Mouse (Mus musculus) WW6 (cell line): Measurements from ENCODE around the gene Acads.
"Not testable (repeated sequence)": the region's sequence is repeated elsewhere in the genome, so short reads cannot be mapped to it uniquely, and the experiment has no call there.

Experiments used
- DNase-seq: peaks from one replicate; pipeline ENCODE4 v3.0.0-alpha.2; 2013; ENCODE audit warnings: low read depth, low spot score

The Acads gene

GRCm38 (mm10) chr5:115125211-115125871, 6.2 kb upstream of the Acads start:
- no peak for DNase-seq

- DNase-seq: no peak
These were observed 5.5 kb upstream of the Acads start for GRCm38 (mm10) chr5:115124690-115125089.

- DNase-seq: no peak
These were observed 1.8 kb upstream of the Acads start for GRCm38 (mm10) chr5:115120978-115121377.

- no peak for DNase-seq
These were observed 1.7 kb downstream of the Acads start for GRCm38 (mm10) chr5:115117467-115117866.

GRCm38 (mm10) chr5:115116426-115116825, 2.7 kb downstream of the Acads start:
- DNase-seq: no peak

GRCm38 (mm10) chr5:115114501-115114900, 4.6 kb downstream of the Acads start:
- no peak for DNase-seq

GRCm38 (mm10) chr5:115113244-115113643, 5.9 kb downstream of the Acads start:
- no peak for DNase-seq

- no peak for DNase-seq
These were observed 8.0 kb downstream of the Acads start for GRCm38 (mm10) chr5:115111156-115111555.

- DNase-seq: not testable (repeated sequence)
These were observed 15.9 kb downstream of the Acads start for GRCm38 (mm10) chr5:115103253-115103652.

- DNase-seq: no peak
These were observed 16.9 kb downstream of the Acads start for GRCm38 (mm10) chr5:115102231-115102630.

GRCm38 (mm10) chr5:115100473-115100872, 18.7 kb downstream of the Acads start:
- DNase-seq: no peak

GRCm38 (mm10) chr5:115099991-115100390, 19.2 kb downstream of the Acads start:
- no peak for DNase-seq

- DNase-seq: no peak
These were observed 19.6 kb downstream of the Acads start for GRCm38 (mm10) chr5:115099530-115099929.

GRCm38 (mm10) chr5:115098195-115098594, 21.0 kb downstream of the Acads start, which contains the start of gene Gm10401:
TSS of gene Gm10401 (minus strand) at chr5:115098295.
- no peak for DNase-seq

GRCm38 (mm10) chr5:115091776-115092175, 27.4 kb downstream of the Acads start:
- no peak for DNase-seq

- no peak for DNase-seq
These were observed 28.1 kb downstream of the Acads start for GRCm38 (mm10) chr5:115091015-115091414.

GRCm38 (mm10) chr5:115089592-115090268, 29.4 kb downstream of the Acads start:
- DNase-seq: no peak

- no peak for DNase-seq
These were observed 33.5 kb downstream of the Acads start for GRCm38 (mm10) chr5:115085675-115086074.

GRCm38 (mm10) chr5:115083492-115083891, 35.7 kb downstream of the Acads start:
- no peak for DNase-seq

- DNase-seq: no peak
These were observed 37.5 kb downstream of the Acads start for GRCm38 (mm10) chr5:115081636-115082035.

GRCm38 (mm10) chr5:115076144-115076901, 42.8 kb downstream of the Acads start:
- no peak for DNase-seq

- no peak for DNase-seq
These were observed 44.4 kb downstream of the Acads start for GRCm38 (mm10) chr5:115074749-115075148.
